Mouse (Mus musculus) megakaryocyte, embryonic 14.5 days (primary cell): ENCODE measurements around the gene Wsb1.

ENCODE experiments used
- FLI1 ChIP-seq: IDR thresholded peaks from 2 replicates; pipeline ENCODE4 v1.6.1; 2012; ENCODE audit warnings: low read length, inconsistent platforms, mixed read lengths
- GATA1 ChIP-seq: IDR thresholded peaks from 3 replicates; pipeline ENCODE4 v1.6.1; 2012; ENCODE audit warnings: mixed read lengths, low read length, inconsistent platforms, borderline replicate concordance

GRCm38 (mm10) chr11:79222661-79223060 is 31.8 kb downstream of the Wsb1 start:
- no peak for TF ChIP-seq GATA1
- no peak for TF ChIP-seq FLI1
